Mouse (Mus musculus) spleen, adult 2 months (tissue): ENCODE data around the gene Ms4a10. TPM values are rescaled to one million over a fixed set of nuclear protein-coding genes. Genes with fewer than 3 reads are reported as not detected.

Experiments
- DNase-seq, 2 experiments: peaks; one replicate each; pipeline versions ENCODE4 v3.0.0 to v3.0.0-alpha.2; 2012 to 2021; ENCODE audit warnings: low spot score in 2 of 2, low read depth in 1 of 2
- H3K27ac ChIP-seq: fragments of 200-500 bp; 2 replicates; pipeline ENCODE4 v1.5.1; 2012; ENCODE audit warnings: low read length, inconsistent platforms; ENCODE audit not compliant: insufficient read depth
- H3K27me3 ChIP-seq: fragments of 200-500 bp; 2 replicates; pipeline ENCODE4 v1.6.1; 2012; ENCODE audit warnings: mild to moderate bottlenecking, moderate library complexity, low read length, inconsistent platforms; ENCODE audit not compliant: control insufficient read depth, insufficient read depth
- H3K36me3 ChIP-seq: fragments of 200-500 bp; 2 replicates; pipeline ENCODE4 v1.6.1; 2012; ENCODE audit warnings: mild to moderate bottlenecking, low read length, inconsistent platforms; ENCODE audit not compliant: control insufficient read depth, insufficient read depth
- H3K4me1 ChIP-seq: fragments of 200-500 bp; 2 replicates; pipeline ENCODE4 v1.6.1; 2011; ENCODE audit warnings: inconsistent platforms; ENCODE audit not compliant: control insufficient read depth, insufficient read depth, insufficient read length
- H3K4me3 ChIP-seq: fragments of 200-500 bp; 2 replicates; pipeline ENCODE4 v1.5.1; 2011; ENCODE audit warnings: mild to moderate bottlenecking, inconsistent platforms; ENCODE audit not compliant: insufficient read depth, insufficient read length; ENCODE audit errors: extremely low read depth
- CTCF ChIP-seq: fragments of 200-500 bp; IDR thresholded peaks from 2 replicates; pipeline ENCODE4 v1.5.1; 2011; ENCODE audit warnings: mild to moderate bottlenecking, inconsistent platforms; ENCODE audit not compliant: insufficient read depth, insufficient read length, insufficient replicate concordance; ENCODE audit errors: extremely low read depth
- POLR2A ChIP-seq: fragments of 200-500 bp; IDR thresholded peaks from 2 replicates; pipeline ENCODE4 v1.6.1; 2011; ENCODE audit warnings: low read depth, low read length, inconsistent platforms
- WGBS: fragments of 180-500 bp; shearing (Covaris S2); methylation state at CpG from one replicate; pipeline ENCODE4 v1.1.7; 2018; 5-methylcytosine and 5-hydroxymethylcytosine counted together
- polyA plus RNA-seq: library from polyadenylated mRNA; depleted of rRNA; stranded (reverse); fragments of >200 nt; gene quantifications from 2 replicates; pipeline ENCODE4 v1.2.3, GENCODE M21; 2012; rRNA removed

Ms4a10 gene
- not detected in 2 replicates for polyA plus RNA-seq

- TF ChIP-seq CTCF (no peak), POLR2A (no peak)
- 70% methylated on average over 4 of the region's 4 CpGs for WGBS
- Histone ChIP-seq H3K27ac (no peak within 1 kb of the TSS), H3K36me3 (no peaks in the 10 kb centered on the region), H3K4me1 (no peaks in the 10 kb centered on the region), H3K27me3 (no peaks in the 10 kb centered on the region), H3K4me3 (no peak within 1 kb of the TSS)
- DNase-seq = no peak
These were observed at the start of gene Ms4a10 for GRCm38 (mm10) chr19:10974238-10974865. Ms4a10 (minus strand) TSS chr19:10974670.

DNA sequence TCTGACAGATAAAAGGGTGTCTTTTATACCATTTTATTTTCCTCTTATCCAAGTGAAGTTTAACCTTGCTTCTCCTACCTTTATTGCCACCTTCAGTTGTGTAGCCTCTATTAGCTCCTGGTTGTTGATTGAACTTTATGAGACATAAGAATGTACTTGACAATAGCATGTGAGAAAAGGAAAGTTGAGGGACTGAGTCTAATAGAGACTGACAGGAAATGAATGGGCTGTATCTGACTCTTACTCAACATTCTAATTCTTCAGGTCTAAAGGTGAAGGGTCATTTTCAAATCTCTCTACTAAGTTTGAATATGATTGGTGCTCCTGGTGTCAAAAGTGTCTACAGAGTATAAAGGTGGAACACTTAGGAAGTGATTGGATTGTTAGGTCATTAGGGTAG, 47.9 kb upstream of the Ms4a10 start:
- no peak overlapping the region for H3K27ac ChIP-seq
- DNase-seq = no peak
- H3K4me1 ChIP-seq = no peaks in the 10 kb centered on the region
- no peaks in the 10 kb centered on the region for H3K36me3 ChIP-seq
- no peaks in the 10 kb centered on the region for H3K27me3 ChIP-seq
- no peak overlapping the region for H3K4me3 ChIP-seq
- TF ChIP-seq POLR2A (no peak), CTCF (no peak)

DNA sequence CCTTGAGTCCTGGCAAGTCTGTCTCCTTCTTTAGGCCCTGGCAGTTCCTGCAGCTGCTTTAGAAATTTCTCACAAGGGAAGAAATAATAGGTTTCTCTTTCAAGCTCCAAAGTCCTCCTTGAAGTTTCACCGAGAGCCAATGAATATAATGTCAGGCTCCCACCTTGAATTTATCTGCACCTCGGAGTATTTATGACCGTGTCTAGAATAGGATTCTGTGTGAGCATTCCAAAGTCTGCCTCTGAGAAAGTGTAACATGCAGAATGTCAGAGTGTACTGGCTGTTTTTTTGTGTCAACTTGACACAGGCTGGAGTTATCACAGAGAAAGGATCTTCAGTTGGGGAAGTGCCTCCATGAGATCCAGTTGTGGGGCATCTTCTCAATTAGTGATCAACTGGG, 43.4 kb upstream of the Ms4a10 start, which contains the start of gene Ms4a18:
Ms4a18 (minus strand) TSS at position 141 of the 400 bp plus-strand sequence.
- no peaks in the 10 kb centered on the region for H3K36me3 ChIP-seq
- DNase-seq = no peak
- WGBS = 86% methylated on average over 3 of the region's 3 CpGs
- H3K4me3 ChIP-seq = no peak within 1 kb of the TSS
- no peak for TF ChIP-seq CTCF
- no peak for TF ChIP-seq POLR2A
- no peak within 1 kb of the TSS for H3K27ac ChIP-seq
- H3K4me1 ChIP-seq = no peaks in the 10 kb centered on the region
- H3K27me3 ChIP-seq = no peaks in the 10 kb centered on the region

GRCm38 (mm10) chr19:11017251-11017650, 42.8 kb upstream of the Ms4a10 start:
- no peaks in the 10 kb centered on the region for H3K4me1 ChIP-seq
- no peak for DNase-seq
- no peak for TF ChIP-seq CTCF
- TF ChIP-seq POLR2A = no peak
- H3K36me3 ChIP-seq = no peaks in the 10 kb centered on the region
- no peaks in the 10 kb centered on the region for H3K27me3 ChIP-seq
- no peak overlapping the region for H3K27ac ChIP-seq
- 88% methylated on average over 2 of the region's 2 CpGs for WGBS
- H3K4me3 ChIP-seq = no peak overlapping the region

DNA sequence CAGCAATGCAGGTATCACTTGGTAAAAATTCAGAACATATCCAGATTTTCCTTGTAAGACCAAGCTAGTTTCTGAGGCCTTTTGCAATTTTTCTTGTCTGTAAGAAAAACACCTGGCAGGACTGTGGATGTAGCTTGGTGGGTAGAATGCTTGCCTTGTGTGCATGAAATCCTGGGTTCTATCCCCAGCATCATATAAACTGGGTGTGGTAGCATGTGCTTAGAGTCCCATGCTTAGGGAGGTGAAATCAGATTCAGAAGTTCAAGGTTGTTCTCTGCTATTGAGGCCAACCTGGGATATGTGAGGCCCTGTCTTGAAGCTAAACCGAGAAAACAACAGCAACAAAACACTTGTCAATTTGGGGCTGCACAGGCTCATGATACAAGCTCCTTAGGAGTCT, 41.5 kb upstream of the Ms4a10 start:
- no peak for DNase-seq
- no peaks in the 10 kb centered on the region for H3K4me1 ChIP-seq
- TF ChIP-seq CTCF = no peak
- no peaks in the 10 kb centered on the region for H3K27me3 ChIP-seq
- no peaks in the 10 kb centered on the region for H3K36me3 ChIP-seq
- no peak overlapping the region for H3K27ac ChIP-seq
- WGBS = 95% methylated on average over 1 of the region's 1 CpGs
- H3K4me3 ChIP-seq = no peak overlapping the region

- Histone ChIP-seq H3K27ac (no peak overlapping the region), H3K4me3 (no peak overlapping the region), H3K4me1 (no peaks in the 10 kb centered on the region), H3K27me3 (no peaks in the 10 kb centered on the region), H3K36me3 (no peaks in the 10 kb centered on the region)
- TF ChIP-seq CTCF = no peak
- TF ChIP-seq POLR2A = no peak
- no peak for DNase-seq
These were observed 41.0 kb upstream of the Ms4a10 start for GRCm38 (mm10) chr19:11015468-11015867.

- Histone ChIP-seq H3K36me3 (no peaks in the 10 kb centered on the region), H3K27ac (no peak within 1 kb of the TSS), H3K27me3 (no peaks in the 10 kb centered on the region), H3K4me1 (no peaks in the 10 kb centered on the region), H3K4me3 (no peak within 1 kb of the TSS)
- TF ChIP-seq CTCF = no peak
- TF ChIP-seq POLR2A = no peak
- 94% methylated on average over 7 of the region's 7 CpGs for WGBS
- DNase-seq = no peak
These were observed 18.7 kb upstream of the Ms4a10 start, which contains the start of gene Ms4a15 for GRCm38 (mm10) chr19:10993150-10993549. Ms4a15 (minus strand) TSS chr19:10993250.

GRCm38 (mm10) chr19:10991911-10992310, 17.4 kb upstream of the Ms4a10 start:
- Histone ChIP-seq H3K27me3 (no peaks in the 10 kb centered on the region), H3K27ac (no peak overlapping the region), H3K4me1 (no peaks in the 10 kb centered on the region), H3K4me3 (no peak overlapping the region), H3K36me3 (no peaks in the 10 kb centered on the region)
- TF ChIP-seq POLR2A (no peak), CTCF (no peak)
- DNase-seq = no peak
